Mouse (Mus musculus) midbrain, embryonic 15.5 days (tissue): ENCODE measurements around the gene 4930404N11Rik. TPM values are rescaled to one million over a fixed set of nuclear protein-coding genes. Genes with fewer than 3 reads are reported as not detected.

ENCODE experiments used
- ATAC-seq: fragments of 200-750 bp; cut with Nextera tagmentation; replicated peaks from 2 replicates; pipeline ENCODE4 v1.8.0; 2017; ENCODE audit warnings: moderate TSS enrichment
- H3K27ac ChIP-seq: fragments of 300-500 bp; sonication (generic); 2 replicates; pipeline ENCODE4 v1.5.1; 2015; ENCODE audit warnings: mild to moderate bottlenecking, inconsistent platforms
- H3K27me3 ChIP-seq: fragments of 300-500 bp; sonication (generic); replicated peaks from 2 replicates; pipeline ENCODE4 v1.6.1; 2015; ENCODE audit warnings: inconsistent platforms
- H3K36me3 ChIP-seq: fragments of 300-500 bp; sonication (generic); replicated peaks from 2 replicates; pipeline ENCODE4 v1.6.1; 2015; ENCODE audit warnings: inconsistent platforms
- H3K4me1 ChIP-seq: fragments of 300-500 bp; sonication (generic); 2 replicates; pipeline ENCODE4 v1.6.1; 2015; ENCODE audit warnings: inconsistent platforms
- H3K4me2 ChIP-seq: fragments of 300-500 bp; sonication (generic); 2 replicates; pipeline ENCODE4 v1.6.1; 2015; ENCODE audit warnings: inconsistent platforms, mild to moderate bottlenecking, moderate library complexity
- H3K4me3 ChIP-seq: fragments of 300-500 bp; sonication (generic); 2 replicates; pipeline ENCODE4 v1.5.1; 2015; ENCODE audit warnings: mild to moderate bottlenecking, inconsistent platforms
- H3K9ac ChIP-seq: fragments of 300-500 bp; sonication (generic); 2 replicates; pipeline ENCODE4 v1.6.1; 2015; ENCODE audit warnings: mild to moderate bottlenecking, inconsistent platforms
- H3K9me3 ChIP-seq: fragments of 300-500 bp; sonication (generic); 2 replicates; pipeline ENCODE4 v1.6.1; 2016; ENCODE audit warnings: inconsistent platforms
- WGBS: fragments of 180-500 bp; shearing (Covaris S2); methylation state at CpG from one replicate; pipeline ENCODE4 v1.1.7; 2015; ENCODE audit warnings: mixed read lengths; 5-methylcytosine and 5-hydroxymethylcytosine counted together
- polyA plus RNA-seq: library from polyadenylated mRNA; unstranded; fragments of >200 nt; fragmentation: Nextera tagmentation; extraction: Ambion mirVana; gene quantifications from 2 replicates; pipeline ENCODE4 v1.2.1, GENCODE M21; 2015

The 4930404N11Rik gene
- polyA plus RNA-seq, 1 experiment from 2014 or later = 1.1 TPM

- H3K9me3 ChIP-seq = no peaks in the 10 kb centered on the region
- 58% methylated on average over 8 of the region's 8 CpGs for WGBS
- no peak overlapping the region for H3K27ac ChIP-seq
- no peak overlapping the region for H3K4me3 ChIP-seq
- peaks cover 58% of the 10 kb centered on the region for H3K27me3 ChIP-seq
- peaks cover 22% of the 10 kb centered on the region for H3K4me1 ChIP-seq
- no peak overlapping the region for H3K4me2 ChIP-seq
- ATAC-seq = no peak
- no peaks in the 10 kb centered on the region for H3K36me3 ChIP-seq
- no peak overlapping the region for H3K9ac ChIP-seq
These were observed 21.0 kb downstream of the 4930404N11Rik start for GRCm38 (mm10) chr10:81344421-81345161.

- 8% methylated on average over 50 of the region's 67 CpGs for WGBS
- no peak for ATAC-seq
- H3K36me3 ChIP-seq = no peaks in the 10 kb centered on the region
- peak within 1 kb of the TSS; percentile 35 for H3K4me3 ChIP-seq
- H3K4me1 ChIP-seq = peaks cover 18% of the 10 kb centered on the region
- H3K27ac ChIP-seq = no peak within 1 kb of the TSS
- H3K4me2 ChIP-seq = peak within 1 kb of the TSS; percentile 61
- H3K27me3 ChIP-seq = peaks cover 57% of the 10 kb centered on the region
- H3K9me3 ChIP-seq = no peaks in the 10 kb centered on the region
- H3K9ac ChIP-seq = peak within 1 kb of the TSS; percentile 41
These were observed 22.7 kb downstream of the 4930404N11Rik start, which contains the start of gene Gipc3 for GRCm38 (mm10) chr10:81342686-81343505. Gene Gipc3 (minus strand): TSS chr10:81343266.

GRCm38 (mm10) chr10:81341333-81341949, 24.2 kb downstream of the 4930404N11Rik start:
- Histone ChIP-seq H3K9ac (no peak overlapping the region), H3K36me3 (no peaks in the 10 kb centered on the region), H3K4me3 (no peak overlapping the region), H3K9me3 (no peaks in the 10 kb centered on the region), H3K4me2 (no peak overlapping the region), H3K27me3 (peaks cover 53% of the 10 kb centered on the region), H3K27ac (no peak overlapping the region), H3K4me1 (peaks cover 9% of the 10 kb centered on the region)
- ATAC-seq = no peak
- WGBS = 33% methylated on average over 16 of the region's 16 CpGs

- H3K27ac ChIP-seq = no peak overlapping the region
- WGBS = 35% methylated on average over 17 of the region's 17 CpGs
- peaks cover 8% of the 10 kb centered on the region for H3K4me1 ChIP-seq
- H3K4me3 ChIP-seq = no peak overlapping the region
- H3K4me2 ChIP-seq = no peak overlapping the region
- no peaks in the 10 kb centered on the region for H3K9me3 ChIP-seq
- no peak for ATAC-seq
- H3K27me3 ChIP-seq = peaks cover 53% of the 10 kb centered on the region
- no peaks in the 10 kb centered on the region for H3K36me3 ChIP-seq
- no peak overlapping the region for H3K9ac ChIP-seq
These were observed 24.9 kb downstream of the 4930404N11Rik start for GRCm38 (mm10) chr10:81340551-81341332.

- H3K4me1 ChIP-seq = no peaks in the 10 kb centered on the region
- ATAC-seq = no peak
- WGBS = 99% methylated on average over 4 of the region's 4 CpGs
- no peaks in the 10 kb centered on the region for H3K36me3 ChIP-seq
- H3K4me2 ChIP-seq = no peak overlapping the region
- H3K27me3 ChIP-seq = peaks cover 38% of the 10 kb centered on the region
- H3K4me3 ChIP-seq = no peak overlapping the region
- no peak overlapping the region for H3K27ac ChIP-seq
- no peaks in the 10 kb centered on the region for H3K9me3 ChIP-seq
- H3K9ac ChIP-seq = no peak overlapping the region
These were observed 29.1 kb downstream of the 4930404N11Rik start for GRCm38 (mm10) chr10:81336558-81336957.

GRCm38 (mm10) chr10:81335393-81336340, 29.9 kb downstream of the 4930404N11Rik start:
- no peak for ATAC-seq
- peaks cover 33% of the 10 kb centered on the region for H3K27me3 ChIP-seq
- H3K9ac ChIP-seq = no peak overlapping the region
- H3K9me3 ChIP-seq = no peaks in the 10 kb centered on the region
- no peak overlapping the region for H3K27ac ChIP-seq
- H3K36me3 ChIP-seq = no peaks in the 10 kb centered on the region
- no peak overlapping the region for H3K4me2 ChIP-seq
- no peaks in the 10 kb centered on the region for H3K4me1 ChIP-seq
- WGBS = 44% methylated on average over 15 of the region's 19 CpGs
- H3K4me3 ChIP-seq = no peak overlapping the region

GRCm38 (mm10) chr10:81334324-81334723, 31.3 kb downstream of the 4930404N11Rik start:
- no peak overlapping the region for H3K4me2 ChIP-seq
- no peak overlapping the region for H3K4me3 ChIP-seq
- no peaks in the 10 kb centered on the region for H3K9me3 ChIP-seq
- peaks cover 27% of the 10 kb centered on the region for H3K27me3 ChIP-seq
- no peaks in the 10 kb centered on the region for H3K4me1 ChIP-seq
- no peaks in the 10 kb centered on the region for H3K36me3 ChIP-seq
- H3K9ac ChIP-seq = no peak overlapping the region
- 56% methylated on average over 11 of the region's 11 CpGs for WGBS
- ATAC-seq = no peak
- no peak overlapping the region for H3K27ac ChIP-seq

GRCm38 (mm10) chr10:81332277-81332676, 33.3 kb downstream of the 4930404N11Rik start:
- 15% methylated on average over 29 of the region's 29 CpGs for WGBS
- Histone ChIP-seq H3K4me1 (no peaks in the 10 kb centered on the region), H3K36me3 (no peaks in the 10 kb centered on the region), H3K27ac (no peak overlapping the region), H3K9me3 (no peaks in the 10 kb centered on the region), H3K9ac (no peak overlapping the region), H3K4me3 (no peak overlapping the region), H3K27me3 (peaks cover 23% of the 10 kb centered on the region), H3K4me2 (no peak overlapping the region)
- ATAC-seq = no peak

- Histone ChIP-seq H3K4me1 (no peaks in the 10 kb centered on the region), H3K27me3 (peaks cover 21% of the 10 kb centered on the region), H3K4me3 (no peak overlapping the region), H3K4me2 (no peak overlapping the region), H3K9me3 (no peaks in the 10 kb centered on the region), H3K9ac (no peak overlapping the region), H3K27ac (no peak overlapping the region), H3K36me3 (peaks cover 12% of the 10 kb centered on the region)
- 66% methylated on average over 4 of the region's 4 CpGs for WGBS
- ATAC-seq = no peak
These were observed 35.6 kb downstream of the 4930404N11Rik start for GRCm38 (mm10) chr10:81330007-81330406.

GRCm38 (mm10) chr10:81329194-81329975, 36.2 kb downstream of the 4930404N11Rik start:
- WGBS = 70% methylated on average over 10 of the region's 10 CpGs
- Histone ChIP-seq H3K4me1 (no peaks in the 10 kb centered on the region), H3K27ac (no peak overlapping the region), H3K36me3 (peaks cover 18% of the 10 kb centered on the region), H3K27me3 (peaks cover 18% of the 10 kb centered on the region), H3K9ac (no peak overlapping the region), H3K4me2 (no peak overlapping the region), H3K9me3 (no peaks in the 10 kb centered on the region), H3K4me3 (no peak overlapping the region)
- no peak for ATAC-seq
